Mouse (Mus musculus) CH12.LX (cell line): ENCODE data around the gene Arl8b.

Experiments used
- CHD1 ChIP-seq: IDR thresholded peaks from 2 replicates; pipeline ENCODE4 v1.6.1; 2012; ENCODE audit warnings: low read depth, low read length, improper control_type of control experiment, inconsistent platforms
- CTCF ChIP-seq, 2 experiments: IDR thresholded peaks in 1 of 2; conservative IDR thresholded peaks in 1 of 2; 2 replicates each; pipeline ENCODE4 v1.5.1; 2011 to 2012; ENCODE audit warnings: low read depth in 2 of 2, low read length in 2 of 2, improper control_type of control experiment in 1 of 2, inconsistent platforms in 1 of 2, mild to moderate bottlenecking in 1 of 2, moderate library complexity in 1 of 2
- MAFK ChIP-seq: IDR thresholded peaks from 2 replicates; pipeline ENCODE4 v1.6.1; 2011; ENCODE audit warnings: low read length, improper control_type of control experiment; ENCODE audit not compliant: insufficient replicate concordance
- NRF1 ChIP-seq: IDR thresholded peaks from 2 replicates; pipeline ENCODE4 v1.6.1; 2014; ENCODE audit warnings: low read depth, mild to moderate bottlenecking, inconsistent platforms, low read length, improper control_type of control experiment, moderate library complexity
- POLR2A ChIP-seq: IDR thresholded peaks from 2 replicates; pipeline ENCODE4 v1.6.1; 2011; ENCODE audit warnings: low read depth, mild to moderate bottlenecking, improper control_type of control experiment, low read length
- POLR2AphosphoS2 ChIP-seq: IDR thresholded peaks from 2 replicates; pipeline ENCODE4 v1.6.1; 2011; ENCODE audit warnings: low read depth, low read length, improper control_type of control experiment
- RAD21 ChIP-seq: IDR thresholded peaks from 2 replicates; pipeline ENCODE4 v1.6.1; 2011; ENCODE audit warnings: low read depth, mild to moderate bottlenecking, low read length, improper control_type of control experiment, moderate library complexity
- RCOR1 ChIP-seq: conservative IDR thresholded peaks from 2 replicates; pipeline ENCODE4 v1.6.1; 2012; ENCODE audit warnings: low read depth, mild to moderate bottlenecking, inconsistent platforms, low read length, improper control_type of control experiment
- SMC3 ChIP-seq: IDR thresholded peaks from 2 replicates; pipeline ENCODE4 v1.6.1; 2011; ENCODE audit warnings: low read depth, low read length, improper control_type of control experiment
- ZC3H11A ChIP-seq: IDR thresholded peaks from 2 replicates; pipeline ENCODE4 v1.6.1; 2012; ENCODE audit warnings: low read depth, mild to moderate bottlenecking, inconsistent platforms, low read length, improper control_type of control experiment

DNA sequence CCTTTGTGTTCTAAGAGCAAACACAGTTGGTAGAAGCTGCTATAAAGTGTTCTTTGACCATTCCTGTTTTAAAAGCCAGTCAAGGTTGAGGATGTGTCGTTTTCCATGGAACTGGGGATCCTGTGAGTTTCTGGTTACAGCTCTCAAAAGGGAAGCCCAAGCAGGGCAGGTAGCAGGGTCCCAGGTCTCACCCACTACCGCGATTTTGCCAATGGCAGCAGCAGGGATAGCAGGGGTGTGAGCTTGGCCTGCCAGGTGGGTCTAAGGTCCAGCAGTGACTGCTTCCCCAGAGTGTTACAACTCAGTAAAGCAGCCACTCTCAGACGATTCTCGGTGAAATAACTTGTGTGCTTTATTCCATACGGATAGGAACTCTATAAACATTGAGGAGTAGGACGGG is 23.0 kb downstream of the Arl8b start:
- TF ChIP-seq POLR2AphosphoS2 (no peak), CTCF (conservative IDR thresholded peaks at IDR 0.05 in 1 of 2, IDR thresholded peaks at IDR 0.05 in 1 of 2; ENCODE audit: low read depth in 2 of 2, low read length in 2 of 2) (no peak), NRF1 (no peak), MAFK (no peak), RCOR1 (no peak), ZC3H11A (no peak), POLR2A (no peak), SMC3 (no peak), CHD1 (no peak), RAD21 (no peak)
